Mouse (Mus musculus) brain, embryonic 14.5 days (tissue): ENCODE measurements around the gene Igf1r.

ENCODE experiments used
- CTCF ChIP-seq: fragments of 200-500 bp; IDR thresholded peaks from 2 replicates; pipeline ENCODE4 v1.5.1; 2012; ENCODE audit warnings: inconsistent platforms, mild to moderate bottlenecking, moderate library complexity, borderline replicate concordance; ENCODE audit not compliant: insufficient read depth, insufficient read length; ENCODE audit errors: extremely low read depth
- POLR2A ChIP-seq: fragments of 200-500 bp; IDR thresholded peaks from 2 replicates; pipeline ENCODE4 v1.6.1; 2012; ENCODE audit warnings: mild to moderate bottlenecking, inconsistent platforms, borderline replicate concordance; ENCODE audit not compliant: poor library complexity, insufficient read depth, insufficient read length, severe bottlenecking; ENCODE audit errors: extremely low read depth

- TF ChIP-seq CTCF = no peak
- TF ChIP-seq POLR2A = no peak
Observed at GRCm38 (mm10) chr7:67994346-67994858, 41.8 kb downstream of the Igf1r start.
